Mouse (Mus musculus): ENCODE data around the gene Nkx3-2.

DNA sequence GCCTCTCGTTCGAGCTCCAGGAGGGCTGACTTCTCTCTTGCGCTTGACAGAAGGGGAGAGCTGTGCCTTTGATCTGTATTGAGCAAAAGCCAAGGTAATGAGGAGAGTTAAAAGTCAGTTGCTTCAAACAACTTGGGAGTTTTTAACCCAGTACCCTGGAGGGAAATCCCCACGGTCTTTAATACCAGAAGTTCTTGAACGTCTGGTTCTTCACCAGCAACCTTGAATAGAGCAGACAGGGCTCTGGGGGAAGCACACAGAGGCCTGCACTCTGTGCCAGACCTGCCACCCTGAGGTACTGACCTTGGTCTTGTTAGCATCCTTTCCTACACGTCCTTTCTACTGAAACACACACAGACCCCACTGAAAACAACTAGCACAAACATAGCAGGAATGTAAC lies 24.6 kb upstream of the Nkx3-2 start:
- TF ChIP-seq USF2 (IDR thresholded peaks at IDR 0.05; ENCODE audit: borderline replicate concordance in 1 of 2, insufficient read depth in 1 of 2, low read depth in 1 of 2, low read length in 2 of 2), result no peak
- TF ChIP-seq CTCF (IDR thresholded peaks at IDR 0.05 in 2 of 3, conservative IDR thresholded peaks at IDR 0.05 in 1 of 3; ENCODE audit: control insufficient read depth in 1 of 3, insufficient read depth in 1 of 3, low read depth in 2 of 3, low read length in 3 of 3, poor library complexity in 1 of 3, severe bottlenecking in 1 of 3), result no peak
- TF ChIP-seq ZNF384 (IDR thresholded peaks at IDR 0.05; ENCODE audit: low read depth, low read length), result no peak
- no peak for TF ChIP-seq SIN3A (IDR thresholded peaks at IDR 0.05; ENCODE audit: low read length)
- TF ChIP-seq TAL1 (IDR thresholded peaks at IDR 0.05; ENCODE audit: low read length), result no peak
- TF ChIP-seq BHLHE40 (IDR thresholded peaks at IDR 0.05; ENCODE audit: borderline replicate concordance, low read depth, low read length), result no peak
- TF ChIP-seq ETS1 (IDR thresholded peaks at IDR 0.05; ENCODE audit: low read depth, low read length), result no peak
- TF ChIP-seq MAFK (IDR thresholded peaks at IDR 0.05; ENCODE audit: borderline replicate concordance, low read depth, low read length), result no peak
- no peak for TF ChIP-seq POLR2A (IDR thresholded peaks at IDR 0.05; ENCODE audit: control insufficient read depth in 1 of 2, insufficient read depth in 1 of 2, low read depth in 1 of 2, low read length in 2 of 2, poor library complexity in 1 of 2)
- no peak for TF ChIP-seq EP300 (IDR thresholded peaks at IDR 0.05; ENCODE audit: low read depth in 1 of 2, low read length in 2 of 2)
- TF ChIP-seq RAD21 (IDR thresholded peaks at IDR 0.05; ENCODE audit: low read depth, low read length), result no peak
- TF ChIP-seq ZC3H11A (IDR thresholded peaks at IDR 0.05; ENCODE audit: low read depth, low read length), result no peak
- TF ChIP-seq MYB (IDR thresholded peaks at IDR 0.05; ENCODE audit: low read depth, low read length), result no peak
- no peak for TF ChIP-seq USF1 (IDR thresholded peaks at IDR 0.05; ENCODE audit: low read depth, low read length)

Data from MEL (cell line).